12 mouse cellular contexts compared by ENCODE assay signal in genomic region chr8:108246035-108246933, GRCm38 (mm10).
DNase-seq lines count a peak whose midpoint lies in the region; ATAC-seq and TF ChIP-seq lines count a peak whose summit lies in the region.
"Had no signal": no experiment of that assay in that cellular context is flagged by ENCODE, and none has a peak within 500 bp of the region (broad histone marks: within the 10 kb centered on the region; RNA-seq: fewer than 3 reads in every experiment).

No protein-coding gene starts in this region.

- H3K4me1 ChIP-seq in neural tube, embryonic 11.5 days (ENCODE audit: control insufficient read depth, insufficient read depth, low read length), result peaks cover 18% of the 10 kb centered on the region; the same call in 1 of the 2 replicates
- peaks cover 66% of the 10 kb centered on the region for H3K4me1 ChIP-seq in hindbrain, embryonic 10.5 days (replicated peaks)
- peaks cover 44% of the 10 kb centered on the region for H3K4me1 ChIP-seq in midbrain, embryonic 12.5 days
- no peaks in the 10 kb centered on the region for H3K4me1 ChIP-seq in stomach, postnatal 0 days (replicated peaks; ENCODE audit: control insufficient read depth, insufficient read depth)

- no peaks in the 10 kb centered on the region for H3K27me3 ChIP-seq in neural tube, embryonic 11.5 days (ENCODE audit: control insufficient read depth, insufficient read depth, low read length)
- no peaks in the 10 kb centered on the region for H3K27me3 ChIP-seq in hindbrain, embryonic 10.5 days (ENCODE audit: insufficient read depth, poor library complexity, severe bottlenecking)
- H3K27me3 ChIP-seq in midbrain, embryonic 12.5 days, result peaks cover 10% of the 10 kb centered on the region; the same call in 1 of the 2 replicates
- no peaks in the 10 kb centered on the region; the same call in 1 of the 2 replicates for H3K27me3 ChIP-seq in stomach, postnatal 0 days (ENCODE audit: control insufficient read depth, insufficient read depth, low read length)
- H3K27me3 ChIP-seq: CH12.LX had no signal

- H3K4me2 ChIP-seq in neural tube, embryonic 11.5 days (ENCODE audit: low read depth), result peak overlapping the region; percentile 31
- peak overlapping the region; percentile 52 for H3K4me2 ChIP-seq in midbrain, embryonic 12.5 days (replicated peaks)
- H3K4me2 ChIP-seq in stomach, postnatal 0 days (replicated peaks; ENCODE audit: low read depth), result peak overlapping the region; percentile 25; the same call in 1 of the 2 replicates
- H3K4me2 ChIP-seq: embryonic facial prominence, embryonic 15.5 days; limb, embryonic 13.5 days had no signal

- H3K36me3 ChIP-seq in neural tube, embryonic 11.5 days (ENCODE audit: control insufficient read depth, insufficient read depth, low read length), result no peaks in the 10 kb centered on the region
- H3K36me3 ChIP-seq in hindbrain, embryonic 10.5 days, result no peaks in the 10 kb centered on the region
- H3K36me3 ChIP-seq in midbrain, embryonic 12.5 days, result no peaks in the 10 kb centered on the region
- no peaks in the 10 kb centered on the region for H3K36me3 ChIP-seq in stomach, postnatal 0 days (ENCODE audit: control insufficient read depth, insufficient read depth, low read length)
- H3K36me3 ChIP-seq: embryonic facial prominence, embryonic 15.5 days; limb, embryonic 13.5 days had no signal

- no peak overlapping the region for H3K4me3 ChIP-seq in neural tube, embryonic 11.5 days (ENCODE audit: low read depth, low read length)
- H3K4me3 ChIP-seq in hindbrain, embryonic 10.5 days, result peak overlapping the region; percentile 43
- H3K4me3 ChIP-seq in midbrain, embryonic 12.5 days, result 0 out of 2 replicates have a peak overlapping the region, but pooled peaks have one; percentile 10
- no peak overlapping the region for H3K4me3 ChIP-seq in stomach, postnatal 0 days (ENCODE audit: low read depth, low read length)
- H3K4me3 ChIP-seq: embryonic facial prominence, embryonic 15.5 days; limb, embryonic 13.5 days had no signal

- no peaks in the 10 kb centered on the region for H3K9me3 ChIP-seq in neural tube, embryonic 11.5 days (ENCODE audit: control insufficient read depth, low read length)
- H3K9me3 ChIP-seq in hindbrain, embryonic 10.5 days, result no peaks in the 10 kb centered on the region
- H3K9me3 ChIP-seq in midbrain, embryonic 12.5 days, result no peaks in the 10 kb centered on the region
- H3K9me3 ChIP-seq in stomach, postnatal 0 days (ENCODE audit: control insufficient read depth, low read length), result no peaks in the 10 kb centered on the region
- H3K9me3 ChIP-seq: embryonic facial prominence, embryonic 15.5 days; limb, embryonic 13.5 days had no signal

- peak overlapping the region; percentile 37 for H3K9ac ChIP-seq in neural tube, embryonic 11.5 days (ENCODE audit: low read length)
- H3K9ac ChIP-seq in midbrain, embryonic 12.5 days (replicated peaks), result peak overlapping the region; percentile 39; the same call in 1 of the 2 replicates
- no peak overlapping the region for H3K9ac ChIP-seq in stomach, postnatal 0 days (ENCODE audit: low read length)
- H3K9ac ChIP-seq: embryonic facial prominence, embryonic 15.5 days; limb, embryonic 13.5 days had no signal

- no peak for ATAC-seq in neural tube, embryonic 11.5 days (ENCODE audit: insufficient read depth, low FRiP score, low TSS enrichment)
- no peak for ATAC-seq in midbrain, embryonic 12.5 days (ENCODE audit: low FRiP score, low read depth)
- ATAC-seq in stomach, postnatal 0 days (ENCODE audit: low FRiP score, low TSS enrichment), result no peak

- intact Hi-C loops in left cerebral cortex, postnatal 25 days (cut with DNase I), result loop anchor here (5.0 kb wide), 1 partner anchor 294 kb away; no protein-coding TSS in a partner anchor
- intact Hi-C loops in left cerebral cortex, postnatal 36 days (cut with DNase I), result loop anchor here (5.0 kb wide), 1 partner anchor 289 kb away; no protein-coding TSS in a partner anchor

- no peak for TF ChIP-seq CTCF in stomach, postnatal 0 days (IDR thresholded peaks at IDR 0.05; ENCODE audit: low read depth)

- peak overlapping the region; percentile 82 for H3K27ac ChIP-seq in neural tube, embryonic 11.5 days (ENCODE audit: low read depth, low read length)
- H3K27ac ChIP-seq in hindbrain, embryonic 10.5 days, result peak overlapping the region; percentile 90
- peak overlapping the region; percentile 91 for H3K27ac ChIP-seq in midbrain, embryonic 12.5 days (replicated peaks)
- no peak overlapping the region for H3K27ac ChIP-seq in stomach, postnatal 0 days (replicated peaks)
- H3K27ac ChIP-seq: embryonic facial prominence, embryonic 15.5 days; limb, embryonic 13.5 days had no signal

- peak; percentile 30 for DNase-seq in neural tube, embryonic 11.5 days (ENCODE audit: low spot score)
- no peak for DNase-seq in neural tube, embryonic 10.5 days (ENCODE audit: extremely low spot score, low spot score)
- DNase-seq in hindbrain, embryonic 10.5 days (ENCODE audit: low spot score), result peak; percentile 51
- no peak for DNase-seq in stomach, postnatal 0 days (ENCODE audit: low spot score)
- no peak for DNase-seq in layer of hippocampus, postnatal 14 days (ENCODE audit: low spot score in 2 of 2)
- no peak for DNase-seq in left cerebral cortex, postnatal 25 days (ENCODE audit: low spot score in 2 of 2)
- DNase-seq in left cerebral cortex, postnatal 36 days (ENCODE audit: low spot score in 2 of 2), result no peak
- DNase-seq: gastrocnemius, postnatal 10 days had no signal

- TF ChIP-seq EP300 in stomach, postnatal 0 days (optimal IDR thresholded peaks at IDR 0.05), result no peak

- WGBS in neural tube, embryonic 11.5 days, result 37% methylated on average over 22 of the region's 22 CpGs
- 22% methylated on average over 22 of the region's 22 CpGs for WGBS in hindbrain, embryonic 10.5 days
- WGBS in midbrain, embryonic 12.5 days, result 11% methylated on average over 21 of the region's 22 CpGs
- 34% methylated on average over 22 of the region's 22 CpGs for WGBS in stomach, postnatal 0 days

Comparison
In these comparisons a context has a peak if more than half of its experiments do, and no peak if none do; other contexts are left out.
1. DNase-seq: peak in neural tube, embryonic 11.5 days (single experiment) and hindbrain, embryonic 10.5 days (single experiment); none in neural tube, embryonic 10.5 days (single experiment), stomach, postnatal 0 days (single experiment), layer of hippocampus, postnatal 14 days (0 of 2), left cerebral cortex, postnatal 25 days (0 of 2) and left cerebral cortex, postnatal 36 days (0 of 2).
2. H3K4me3 ChIP-seq: peak in hindbrain, embryonic 10.5 days (single experiment) and midbrain, embryonic 12.5 days (single experiment); none in neural tube, embryonic 11.5 days (single experiment) and stomach, postnatal 0 days (single experiment).
3. Peak in every context shown above with its lines, with median percentiles within 50 percentile points of each other: H3K4me2 ChIP-seq.